ENCODE assay signal across 15 mouse cellular contexts in genomic region chr14:53614341-53614740, GRCm38 (mm10).
DNase-seq lines count a peak whose midpoint lies in the region; ATAC-seq and TF ChIP-seq lines count a peak whose summit lies in the region.
"Had no signal": no experiment of that assay in that cellular context is flagged by ENCODE, and none has a peak within 500 bp of the region (broad histone marks: within the 10 kb centered on the region; RNA-seq: fewer than 3 reads in every experiment).

No protein-coding gene starts in this region.

- TF ChIP-seq EP300 in liver, postnatal 0 days (IDR thresholded peaks at IDR 0.05; ENCODE audit: low read depth), result no peak
- TF ChIP-seq EP300 in stomach, postnatal 0 days (optimal IDR thresholded peaks at IDR 0.05), result no peak

- no peak overlapping the region for H3K9ac ChIP-seq in forebrain, embryonic 14.5 days (ENCODE audit: low read length)
- no peak overlapping the region for H3K9ac ChIP-seq in forebrain, embryonic 15.5 days (replicated peaks)
- H3K9ac ChIP-seq in liver, postnatal 0 days (replicated peaks), result no peak overlapping the region
- H3K9ac ChIP-seq in liver, embryonic 11.5 days (ENCODE audit: low read depth, low read length), result no peak overlapping the region
- no peak overlapping the region for H3K9ac ChIP-seq in stomach, postnatal 0 days (ENCODE audit: low read length)
- H3K9ac ChIP-seq: embryonic facial prominence, embryonic 13.5 days; heart, embryonic 12.5 days; lung, embryonic 15.5 days had no signal

- no peaks in the 10 kb centered on the region for H3K9me3 ChIP-seq in forebrain, embryonic 14.5 days (replicated peaks; ENCODE audit: control insufficient read depth, low read length)
- H3K9me3 ChIP-seq in forebrain, embryonic 15.5 days, result no peaks in the 10 kb centered on the region
- H3K9me3 ChIP-seq in liver, postnatal 0 days (ENCODE audit: low read length), result no peaks in the 10 kb centered on the region
- no peaks in the 10 kb centered on the region for H3K9me3 ChIP-seq in liver, embryonic 11.5 days (ENCODE audit: control insufficient read depth, low read length)
- no peaks in the 10 kb centered on the region for H3K9me3 ChIP-seq in stomach, postnatal 0 days (ENCODE audit: control insufficient read depth, low read length)
- H3K9me3 ChIP-seq: embryonic facial prominence, embryonic 13.5 days; G1E; heart, embryonic 12.5 days; lung, embryonic 15.5 days had no signal

- TF ChIP-seq CTCF in liver, postnatal 0 days (IDR thresholded peaks at IDR 0.05; ENCODE audit: low read depth), result peak; percentile 45
- TF ChIP-seq CTCF in stomach, postnatal 0 days (IDR thresholded peaks at IDR 0.05; ENCODE audit: low read depth), result peak; percentile 54

- H3K27ac ChIP-seq in forebrain, embryonic 14.5 days (ENCODE audit: low read depth, low read length), result no peak overlapping the region
- no peak overlapping the region for H3K27ac ChIP-seq in forebrain, embryonic 15.5 days (replicated peaks)
- H3K27ac ChIP-seq in liver, postnatal 0 days (ENCODE audit: low read depth), result no peak overlapping the region
- no peak overlapping the region for H3K27ac ChIP-seq in liver, embryonic 11.5 days (ENCODE audit: low read depth, low read length)
- H3K27ac ChIP-seq in stomach, postnatal 0 days (replicated peaks), result no peak overlapping the region
- H3K27ac ChIP-seq: embryonic facial prominence, embryonic 13.5 days; lung, embryonic 15.5 days had no signal

- H3K4me3 ChIP-seq in forebrain, embryonic 14.5 days (ENCODE audit: low read depth, low read length), result no peak overlapping the region
- no peak overlapping the region for H3K4me3 ChIP-seq in forebrain, embryonic 15.5 days
- no peak overlapping the region for H3K4me3 ChIP-seq in liver, postnatal 0 days (ENCODE audit: low read depth, low read length)
- H3K4me3 ChIP-seq in liver, embryonic 11.5 days (ENCODE audit: low read depth, low read length), result no peak overlapping the region
- H3K4me3 ChIP-seq in stomach, postnatal 0 days (ENCODE audit: low read depth, low read length), result no peak overlapping the region
- H3K4me3 ChIP-seq: embryonic facial prominence, embryonic 13.5 days; heart, embryonic 12.5 days; lung, embryonic 15.5 days; myocyte had no signal

- H3K4me2 ChIP-seq in forebrain, embryonic 14.5 days (ENCODE audit: low read length), result no peak overlapping the region
- no peak overlapping the region for H3K4me2 ChIP-seq in forebrain, embryonic 15.5 days (replicated peaks)
- H3K4me2 ChIP-seq in liver, postnatal 0 days (ENCODE audit: low read depth, low read length), result no peak overlapping the region
- H3K4me2 ChIP-seq in liver, embryonic 11.5 days, result no peak overlapping the region
- no peak overlapping the region for H3K4me2 ChIP-seq in stomach, postnatal 0 days (replicated peaks; ENCODE audit: low read depth)
- H3K4me2 ChIP-seq: embryonic facial prominence, embryonic 13.5 days; heart, embryonic 12.5 days; lung, embryonic 15.5 days had no signal

- no peak for ATAC-seq in forebrain, embryonic 14.5 days
- no peak for ATAC-seq in forebrain, embryonic 15.5 days (replicated peaks)
- ATAC-seq in liver, postnatal 0 days, result no peak
- ATAC-seq in liver, embryonic 11.5 days (replicated peaks; ENCODE audit: low FRiP score), result no peak
- ATAC-seq in stomach, postnatal 0 days (ENCODE audit: low FRiP score, low TSS enrichment), result no peak
- ATAC-seq: intestine, embryonic 16.5 days had no signal

- H3K4me1 ChIP-seq in forebrain, embryonic 14.5 days (ENCODE audit: control insufficient read depth, insufficient read depth, low read length), result no peaks in the 10 kb centered on the region
- no peaks in the 10 kb centered on the region for H3K4me1 ChIP-seq in forebrain, embryonic 15.5 days
- no peaks in the 10 kb centered on the region for H3K4me1 ChIP-seq in liver, postnatal 0 days (ENCODE audit: insufficient read depth)
- no peaks in the 10 kb centered on the region for H3K4me1 ChIP-seq in liver, embryonic 11.5 days (replicated peaks; ENCODE audit: control insufficient read depth, insufficient read depth, low read length)
- no peaks in the 10 kb centered on the region for H3K4me1 ChIP-seq in stomach, postnatal 0 days (replicated peaks; ENCODE audit: control insufficient read depth, insufficient read depth)
- H3K4me1 ChIP-seq: embryonic facial prominence, embryonic 13.5 days; heart, embryonic 12.5 days; lung, embryonic 15.5 days had no signal

- peak; percentile 10 for DNase-seq in forebrain, embryonic 14.5 days (ENCODE audit: low spot score)
- no peak for DNase-seq in liver, postnatal 0 days
- no peak for DNase-seq in liver, embryonic 11.5 days (ENCODE audit: low spot score)
- peak; percentile 74 for DNase-seq in R1 (ENCODE audit: low read depth, low spot score)
- no peak for DNase-seq in stomach, postnatal 0 days (ENCODE audit: low spot score)
- no peak for DNase-seq in spleen, postnatal 14 days (ENCODE audit: low spot score in 2 of 2)
- no peak for DNase-seq in B cell, adult 2 months
- DNase-seq: right cerebral cortex, adult 18-20 months had no signal

- H3K36me3 ChIP-seq in forebrain, embryonic 14.5 days (ENCODE audit: control insufficient read depth, insufficient read depth, low read length), result no peaks in the 10 kb centered on the region
- no peaks in the 10 kb centered on the region for H3K36me3 ChIP-seq in forebrain, embryonic 15.5 days
- H3K36me3 ChIP-seq in liver, postnatal 0 days (replicated peaks; ENCODE audit: insufficient read depth, low read length), result no peaks in the 10 kb centered on the region
- no peaks in the 10 kb centered on the region for H3K36me3 ChIP-seq in liver, embryonic 11.5 days (ENCODE audit: control insufficient read depth, insufficient read depth, low read length)
- no peaks in the 10 kb centered on the region for H3K36me3 ChIP-seq in stomach, postnatal 0 days (ENCODE audit: control insufficient read depth, insufficient read depth, low read length)
- H3K36me3 ChIP-seq: embryonic facial prominence, embryonic 13.5 days; G1E; heart, embryonic 12.5 days; lung, embryonic 15.5 days had no signal

- H3K27me3 ChIP-seq in forebrain, embryonic 14.5 days (replicated peaks; ENCODE audit: control insufficient read depth, insufficient read depth, low read length), result no peaks in the 10 kb centered on the region
- H3K27me3 ChIP-seq in forebrain, embryonic 15.5 days, result no peaks in the 10 kb centered on the region
- no peaks in the 10 kb centered on the region for H3K27me3 ChIP-seq in liver, postnatal 0 days (ENCODE audit: insufficient read depth, low read length)
- no peaks in the 10 kb centered on the region for H3K27me3 ChIP-seq in liver, embryonic 11.5 days (replicated peaks; ENCODE audit: control insufficient read depth, insufficient read depth, low read length)
- no peaks in the 10 kb centered on the region for H3K27me3 ChIP-seq in stomach, postnatal 0 days (ENCODE audit: control insufficient read depth, insufficient read depth, low read length)
- H3K27me3 ChIP-seq: embryonic facial prominence, embryonic 13.5 days; heart, embryonic 12.5 days; lung, embryonic 15.5 days had no signal

Comparison
In these comparisons a context has a peak if more than half of its experiments do, and no peak if none do; other contexts are left out.
1. DNase-seq: peak in forebrain, embryonic 14.5 days (single experiment) and R1 (single experiment); none in liver, postnatal 0 days (single experiment), liver, embryonic 11.5 days (single experiment), stomach, postnatal 0 days (single experiment), spleen, postnatal 14 days (0 of 2) and B cell, adult 2 months (0 of 2).